Mouse (Mus musculus) heart, embryonic 14.5 days (tissue): ENCODE measurements around the gene Omt2a. TPM values are rescaled to one million over a fixed set of nuclear protein-coding genes. Genes with fewer than 3 reads are reported as not detected.
"Not testable (repeated sequence)": the region's sequence is repeated elsewhere in the genome, so short reads cannot be mapped to it uniquely, and the experiment has no call there.

Source experiments
- ATAC-seq: fragments of 200-750 bp; cut with Nextera tagmentation; 2 replicates; pipeline ENCODE4 v1.8.0; 2017; ENCODE audit warnings: low read depth, moderate TSS enrichment; ENCODE audit not compliant: insufficient number of reproducible peaks, insufficient read depth, low FRiP score
- H3K27ac ChIP-seq, 2 experiments: fragments of 200-500 bp in 1 of 2; fragments of 300-500 bp in 1 of 2; sonication (generic) in 1 of 2; replicated peaks in 1 of 2; 2 replicates each; pipeline ENCODE4 v1.5.1; 2012 to 2014; ENCODE audit warnings: low read depth in 2 of 2, low read length in 2 of 2, control low read depth in 1 of 2, mild to moderate bottlenecking in 1 of 2, mixed read lengths in 1 of 2; ENCODE audit not compliant: control insufficient read depth in 1 of 2, insufficient read depth in 1 of 2
- H3K27me3 ChIP-seq: fragments of 300-500 bp; sonication (generic); 2 replicates; pipeline ENCODE4 v1.6.1; 2014; ENCODE audit warnings: mild to moderate bottlenecking, low read length, control low read depth; ENCODE audit not compliant: control insufficient read depth, insufficient read depth
- H3K36me3 ChIP-seq: fragments of 300-500 bp; sonication (generic); 2 replicates; pipeline ENCODE4 v1.6.1; 2014; ENCODE audit warnings: mild to moderate bottlenecking, control low read depth, low read length, mixed read lengths; ENCODE audit not compliant: control insufficient read depth, insufficient read depth
- H3K4me1 ChIP-seq, 2 experiments: fragments of 200-500 bp in 1 of 2; fragments of 300-500 bp in 1 of 2; sonication (generic) in 1 of 2; 2 replicates each; pipeline ENCODE4 v1.6.1; 2012 to 2014; ENCODE audit warnings: low read length in 2 of 2, control low read depth in 1 of 2, mixed read lengths in 1 of 2; ENCODE audit not compliant: control insufficient read depth in 2 of 2, insufficient read depth in 2 of 2
- H3K4me2 ChIP-seq: fragments of 300-500 bp; sonication (generic); 2 replicates; pipeline ENCODE4 v1.6.1; 2014; ENCODE audit warnings: mild to moderate bottlenecking, low read length
- H3K4me3 ChIP-seq, 2 experiments: fragments of 200-500 bp in 1 of 2; fragments of 300-500 bp in 1 of 2; sonication (generic) in 1 of 2; 2 replicates each; pipeline ENCODE4 v1.5.1; 2012 to 2014; ENCODE audit warnings: low read length in 2 of 2, mild to moderate bottlenecking in 2 of 2, control low read depth in 1 of 2, low read depth in 1 of 2, moderate library complexity in 1 of 2; ENCODE audit not compliant: control insufficient read depth in 1 of 2, insufficient read depth in 1 of 2
- H3K9ac ChIP-seq: fragments of 300-500 bp; sonication (generic); 2 replicates; pipeline ENCODE4 v1.6.1; 2014; ENCODE audit warnings: mild to moderate bottlenecking, low read length
- H3K9me3 ChIP-seq: fragments of 300-500 bp; sonication (generic); 2 replicates; pipeline ENCODE4 v1.6.1; 2016; ENCODE audit warnings: low read length, control low read depth; ENCODE audit not compliant: control insufficient read depth
- WGBS: fragments of 180-500 bp; shearing (Covaris S2); extraction: QIAGEN DNeasy Blood & Tissue Kit; methylation state at CpG from one replicate; pipeline ENCODE4 v1.1.7; 2014; 5-methylcytosine and 5-hydroxymethylcytosine counted together
- polyA plus RNA-seq: library from polyadenylated mRNA; unstranded; fragments of >200 nt; fragmentation: Nextera tagmentation; extraction: Ambion mirVana; gene quantifications from 2 replicates; pipeline ENCODE4 v1.2.1, GENCODE M21; 2014

Omt2a gene
- polyA plus RNA-seq, 1 experiment from 2014 or later = not detected

DNA sequence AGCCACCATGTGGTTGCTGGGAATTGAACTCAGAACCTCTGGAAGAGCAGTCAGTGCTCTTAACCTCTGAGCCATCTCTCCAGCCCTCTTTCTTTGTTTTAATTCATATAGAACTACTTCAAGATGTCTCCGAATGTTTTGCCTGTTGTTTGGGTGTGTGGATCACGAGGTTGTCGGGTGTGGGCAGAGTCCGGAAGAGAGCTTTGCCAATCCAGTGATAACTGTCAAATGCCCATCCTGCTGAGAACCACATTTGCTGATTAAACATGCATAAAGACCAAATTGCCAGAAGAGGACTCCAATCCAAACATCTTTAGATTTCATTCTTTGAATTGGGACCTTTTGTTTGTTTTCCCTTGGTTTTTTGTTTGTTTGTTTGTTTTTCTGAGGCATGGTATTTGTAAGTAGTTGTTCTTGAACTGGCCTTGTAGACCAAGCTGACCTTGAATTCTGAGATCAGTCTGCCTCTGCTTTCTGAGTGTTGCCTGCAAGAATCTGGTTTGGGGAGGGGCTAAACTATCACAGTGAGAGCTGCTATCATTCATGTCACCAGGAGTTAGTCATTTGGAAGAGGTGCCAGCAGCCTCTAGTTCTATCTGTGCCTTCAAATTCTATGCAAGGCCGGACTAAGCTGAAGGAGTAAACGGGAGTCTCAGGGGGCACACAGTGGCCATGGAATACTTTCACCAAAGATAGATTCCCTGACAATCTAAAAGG is 37.1 kb upstream of the Omt2a start:
- no peak overlapping the region for H3K9ac ChIP-seq
- WGBS = 65% methylated on average over 6 of the region's 6 CpGs
- H3K36me3 ChIP-seq = no peaks in the 10 kb centered on the region
- H3K9me3 ChIP-seq = no peaks in the 10 kb centered on the region
- no peaks in the 10 kb centered on the region for H3K27me3 ChIP-seq
- no peak overlapping the region for H3K27ac ChIP-seq
- ATAC-seq = no peak
- no peaks in the 10 kb centered on the region for H3K4me1 ChIP-seq
- H3K4me3 ChIP-seq = no peak overlapping the region
- H3K4me2 ChIP-seq = no peak overlapping the region

- not testable (repeated sequence) for H3K27ac ChIP-seq, H3K36me3 ChIP-seq, H3K4me3 ChIP-seq, H3K27me3 ChIP-seq, H3K4me1 ChIP-seq, H3K9me3 ChIP-seq, ATAC-seq, H3K4me2 ChIP-seq, H3K9ac ChIP-seq
Observed at GRCm38 (mm10) chr9:78350007-78350406, 35.4 kb upstream of the Omt2a start.

GRCm38 (mm10) chr9:78349141-78349540 is 34.5 kb upstream of the Omt2a start:
- H3K4me1 ChIP-seq, H3K4me2 ChIP-seq, H3K36me3 ChIP-seq, H3K27me3 ChIP-seq, ATAC-seq, H3K9ac ChIP-seq, H3K27ac ChIP-seq, H3K4me3 ChIP-seq, H3K9me3 ChIP-seq: not testable (repeated sequence)
- WGBS = 85% methylated on average over 3 of the region's 3 CpGs

DNA sequence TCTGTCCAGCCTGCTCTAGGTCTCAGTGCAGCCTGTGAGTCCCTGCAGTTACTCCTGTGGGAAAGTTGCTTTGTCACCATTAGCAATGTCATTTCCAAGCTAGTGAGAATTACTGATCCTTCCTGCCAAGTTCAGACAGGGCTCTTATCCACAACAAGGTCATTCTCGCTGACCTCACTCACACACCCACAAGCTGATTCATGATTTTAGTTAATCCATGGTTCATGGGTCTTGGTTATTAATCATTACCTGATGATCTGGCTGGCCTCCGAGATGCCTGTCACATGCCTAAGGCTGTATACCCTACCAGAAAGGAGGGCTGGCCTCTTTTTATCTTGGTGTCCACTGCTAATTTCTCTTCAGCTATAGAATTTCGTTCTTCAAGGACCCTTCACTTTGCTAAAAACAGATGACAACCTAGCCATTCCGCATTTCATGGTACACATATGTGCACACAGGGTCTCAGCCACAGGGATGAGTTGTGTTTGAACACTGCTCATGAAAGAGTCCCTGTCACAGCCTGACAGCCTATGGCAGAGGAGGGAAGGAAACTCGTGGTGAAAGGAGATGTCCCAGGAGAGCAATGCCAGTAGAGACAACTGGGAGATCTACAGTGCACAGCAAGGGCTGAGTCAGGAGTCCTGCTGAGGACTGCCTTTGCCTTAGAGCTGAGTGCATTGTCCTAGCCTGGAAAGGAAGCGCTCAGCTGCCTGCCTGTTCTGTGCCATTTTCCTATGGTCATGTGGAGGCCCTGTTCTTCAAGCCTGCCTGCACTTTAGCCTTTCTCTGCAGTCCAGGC is 33.8 kb upstream of the Omt2a start:
- not testable (repeated sequence) for ATAC-seq

GRCm38 (mm10) chr9:78347004-78347403 is 32.4 kb upstream of the Omt2a start:
- H3K4me2 ChIP-seq = no peak overlapping the region
- no peak overlapping the region for H3K9ac ChIP-seq
- no peaks in the 10 kb centered on the region for H3K36me3 ChIP-seq
- H3K4me3 ChIP-seq = no peak overlapping the region
- no peak for ATAC-seq
- WGBS = 53% methylated on average over 3 of the region's 3 CpGs
- H3K4me1 ChIP-seq = no peaks in the 10 kb centered on the region
- H3K27ac ChIP-seq = no peak overlapping the region
- no peaks in the 10 kb centered on the region for H3K9me3 ChIP-seq
- H3K27me3 ChIP-seq = no peaks in the 10 kb centered on the region

More for the DNA sequence above, 33.8 kb upstream of the Omt2a start:
- H3K4me2 ChIP-seq, H3K36me3 ChIP-seq, H3K4me1 ChIP-seq, H3K4me3 ChIP-seq, H3K9ac ChIP-seq, H3K9me3 ChIP-seq, H3K27ac ChIP-seq, H3K27me3 ChIP-seq: not testable (repeated sequence)
- WGBS = 58% methylated on average over 6 of the region's 6 CpGs

DNA sequence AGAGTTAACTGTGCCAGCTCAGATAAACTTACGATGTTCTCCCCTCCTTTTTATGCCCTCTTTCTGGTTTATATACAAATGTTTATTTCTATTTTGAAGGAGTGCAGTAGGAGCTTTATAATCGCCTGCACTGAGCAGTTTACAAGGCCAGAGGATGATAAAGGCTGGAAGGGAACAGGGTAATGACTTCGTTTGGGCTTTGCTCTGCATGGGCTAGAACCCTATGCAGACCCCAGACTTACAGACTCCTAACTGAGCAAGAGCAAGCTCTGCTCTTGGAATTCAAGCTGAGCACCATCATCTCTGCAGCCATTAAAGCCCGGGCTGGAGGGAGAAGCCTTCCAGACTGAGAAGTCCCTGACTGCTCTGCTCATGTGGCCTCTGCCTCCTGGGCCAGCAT is 30.6 kb upstream of the Omt2a start:
- H3K36me3 ChIP-seq = not testable (repeated sequence)

GRCm38 (mm10) chr9:78343055-78343454 is 28.5 kb upstream of the Omt2a start:
- WGBS = 81% methylated on average over 9 of the region's 9 CpGs
- H3K36me3 ChIP-seq, H3K9ac ChIP-seq, H3K4me3 ChIP-seq, H3K27ac ChIP-seq, H3K9me3 ChIP-seq, H3K27me3 ChIP-seq, H3K4me1 ChIP-seq, ATAC-seq, H3K4me2 ChIP-seq: not testable (repeated sequence)

More for the DNA sequence above, 30.6 kb upstream of the Omt2a start:
- ATAC-seq, H3K4me2 ChIP-seq, H3K4me1 ChIP-seq, H3K9ac ChIP-seq, H3K27ac ChIP-seq, H3K9me3 ChIP-seq, H3K4me3 ChIP-seq, H3K27me3 ChIP-seq: not testable (repeated sequence)
- 61% methylated on average over 3 of the region's 4 CpGs for WGBS
